21 mouse cellular contexts compared by ENCODE assay signal in genomic region chr11:113505551-113506160, GRCm38 (mm10).
A peak's percentile ranks its signal among the peaks of the same experiment; 100 is the strongest.
DNase-seq lines count a peak whose midpoint lies in the region; ATAC-seq and TF ChIP-seq lines count a peak whose summit lies in the region.
"Had no signal": no experiment of that assay in that cellular context is flagged by ENCODE, and none has a peak within 500 bp of the region (broad histone marks: within the 10 kb centered on the region; RNA-seq: fewer than 3 reads in every experiment).

No protein-coding gene starts in this region.

- no peaks in the 10 kb centered on the region for H3K4me1 ChIP-seq in lung, embryonic 16.5 days (replicated peaks; ENCODE audit: control insufficient read depth, insufficient read depth, low read length)
- peaks cover 52% of the 10 kb centered on the region for H3K4me1 ChIP-seq in liver, embryonic 13.5 days (replicated peaks)
- 0 out of 2 replicates have a peak, but pooled peaks cover 7% of the 10 kb centered on the region for H3K4me1 ChIP-seq in forebrain, postnatal 0 days (ENCODE audit: insufficient read depth)
- H3K4me1 ChIP-seq in hindbrain, embryonic 14.5 days (replicated peaks; ENCODE audit: control insufficient read depth, insufficient read depth, low read length): peaks cover 9% of the 10 kb centered on the region; the same call in 1 of the 2 replicates

- no peaks in the 10 kb centered on the region for H3K9me3 ChIP-seq in lung, embryonic 16.5 days (ENCODE audit: control insufficient read depth, low read length)
- H3K9me3 ChIP-seq in liver, embryonic 13.5 days (replicated peaks): no peaks in the 10 kb centered on the region
- H3K9me3 ChIP-seq in forebrain, postnatal 0 days (ENCODE audit: low read length): no peaks in the 10 kb centered on the region
- no peaks in the 10 kb centered on the region for H3K9me3 ChIP-seq in hindbrain, embryonic 14.5 days (ENCODE audit: control insufficient read depth, low read length)
- H3K9me3 ChIP-seq: hindbrain, embryonic 13.5 days; megakaryocyte, embryonic 14.5 days; neural tube, embryonic 15.5 days had no signal

- H3K27ac ChIP-seq in lung, embryonic 16.5 days (ENCODE audit: low read length): no peak overlapping the region
- no peak overlapping the region; the same call in 1 of the 2 replicates for H3K27ac ChIP-seq in liver, embryonic 13.5 days
- H3K27ac ChIP-seq in forebrain, postnatal 0 days (ENCODE audit: low read depth, low read length): no peak overlapping the region
- H3K27ac ChIP-seq in hindbrain, embryonic 14.5 days: no peak overlapping the region
- H3K27ac ChIP-seq: hindbrain, embryonic 13.5 days; kidney, postnatal 0 days; neural tube, embryonic 15.5 days had no signal

- H3K9ac ChIP-seq in lung, embryonic 16.5 days (ENCODE audit: low read length): no peak overlapping the region
- H3K9ac ChIP-seq in liver, embryonic 13.5 days: 0 out of 2 replicates have a peak overlapping the region, but pooled peaks have one; percentile 20
- H3K9ac ChIP-seq in forebrain, postnatal 0 days: no peak overlapping the region
- H3K9ac ChIP-seq in hindbrain, embryonic 14.5 days: no peak overlapping the region
- H3K9ac ChIP-seq: hindbrain, embryonic 13.5 days; neural tube, embryonic 15.5 days had no signal

- ATAC-seq in lung, embryonic 16.5 days (ENCODE audit: low read depth): peak; percentile 45
- peak; percentile 83 for ATAC-seq in liver, embryonic 13.5 days (ENCODE audit: low read depth)
- ATAC-seq in megakaryocyte, adult 5-6 weeks (ENCODE audit: poor library complexity, severe bottlenecking): peak; percentile 65
- ATAC-seq in forebrain, postnatal 0 days: no peak
- ATAC-seq in hindbrain, embryonic 14.5 days (ENCODE audit: low FRiP score): no peak
- ATAC-seq: forebrain, embryonic 14.5 days; midbrain, embryonic 16.5 days had no signal

- no peak overlapping the region for H3K4me3 ChIP-seq in lung, embryonic 16.5 days (ENCODE audit: low read length)
- H3K4me3 ChIP-seq in liver, embryonic 13.5 days (replicated peaks): no peak overlapping the region
- no peak overlapping the region for H3K4me3 ChIP-seq in forebrain, postnatal 0 days (ENCODE audit: low read depth, low read length)
- H3K4me3 ChIP-seq in hindbrain, embryonic 14.5 days (replicated peaks; ENCODE audit: low read length): no peak overlapping the region
- H3K4me3 ChIP-seq: erythroblast, embryonic 14.5 days; hindbrain, embryonic 13.5 days; megakaryocyte, embryonic 14.5 days; neural tube, embryonic 15.5 days had no signal

- 65% methylated on average over 12 of the region's 12 CpGs for WGBS in lung, embryonic 16.5 days
- 54% methylated on average over 12 of the region's 12 CpGs for WGBS in liver, embryonic 13.5 days (ENCODE audit: insufficient replicate concordance)
- 91% methylated on average over 12 of the region's 12 CpGs for WGBS in forebrain, postnatal 0 days
- WGBS in hindbrain, embryonic 14.5 days: 89% methylated on average over 12 of the region's 12 CpGs

- no peaks in the 10 kb centered on the region for H3K27me3 ChIP-seq in lung, embryonic 16.5 days (ENCODE audit: control insufficient read depth, insufficient read depth, low read depth, low read length)
- H3K27me3 ChIP-seq in liver, embryonic 13.5 days: no peaks in the 10 kb centered on the region
- no peaks in the 10 kb centered on the region for H3K27me3 ChIP-seq in forebrain, postnatal 0 days (ENCODE audit: insufficient read depth, low read length)
- H3K27me3 ChIP-seq in hindbrain, embryonic 14.5 days (ENCODE audit: control insufficient read depth, insufficient read depth, low read length): no peaks in the 10 kb centered on the region
- H3K27me3 ChIP-seq: CH12.LX; hindbrain, embryonic 13.5 days; megakaryocyte, embryonic 14.5 days; neural tube, embryonic 15.5 days had no signal

- TF ChIP-seq CTCF in forebrain, postnatal 0 days (IDR thresholded peaks at IDR 0.05; ENCODE audit: low read depth): no peak

- DNase-seq in lung, postnatal 4 days: no peak
- peak; percentile 54 for DNase-seq in liver, embryonic 13.5 days
- no peak for DNase-seq in forebrain, postnatal 0 days
- no peak for DNase-seq in left cerebral cortex, adult 18-20 months (ENCODE audit: low spot score in 2 of 2)
- DNase-seq in gastrocnemius, postnatal 10 days: no peak
- no peak for DNase-seq in hindbrain, embryonic 14.5 days (ENCODE audit: low spot score)
- DNase-seq: cerebellum, adult 8-10 months; heart, postnatal 14 days; right cerebral cortex, postnatal 14 days; thymus, postnatal 14 days had no signal

- no peak overlapping the region for H3K4me2 ChIP-seq in lung, embryonic 16.5 days (ENCODE audit: low read depth, low read length)
- no peak overlapping the region for H3K4me2 ChIP-seq in liver, embryonic 13.5 days
- H3K4me2 ChIP-seq in forebrain, postnatal 0 days (ENCODE audit: low read depth): no peak overlapping the region
- H3K4me2 ChIP-seq in hindbrain, embryonic 14.5 days (replicated peaks): no peak overlapping the region
- H3K4me2 ChIP-seq: heart, embryonic 11.5 days; hindbrain, embryonic 13.5 days; neural tube, embryonic 15.5 days had no signal

- H3K36me3 ChIP-seq in lung, embryonic 16.5 days (ENCODE audit: control insufficient read depth, insufficient read depth, low read length): no peaks in the 10 kb centered on the region
- no peaks in the 10 kb centered on the region for H3K36me3 ChIP-seq in liver, embryonic 13.5 days
- no peaks in the 10 kb centered on the region for H3K36me3 ChIP-seq in forebrain, postnatal 0 days (ENCODE audit: insufficient read depth)
- H3K36me3 ChIP-seq in hindbrain, embryonic 14.5 days (replicated peaks; ENCODE audit: control insufficient read depth, insufficient read depth): no peaks in the 10 kb centered on the region
- H3K36me3 ChIP-seq: hindbrain, embryonic 13.5 days; neural tube, embryonic 15.5 days had no signal

Comparison
In these comparisons a context has a peak if more than half of its experiments do, and no peak if none do; other contexts are left out.
1. ATAC-seq: peak in lung, embryonic 16.5 days (single experiment), liver, embryonic 13.5 days (single experiment) and megakaryocyte, adult 5-6 weeks (single experiment); none in forebrain, postnatal 0 days (single experiment) and hindbrain, embryonic 14.5 days (single experiment).